Mouse (Mus musculus) urinary bladder, postnatal 25 days (tissue): ENCODE measurements around the gene Sncb.
A peak's percentile ranks its signal among the peaks of the same experiment; 100 is the strongest.

ENCODE experiments used
- DNase-seq: peaks from one replicate; pipeline ENCODE4 v3.0.0; 2022; ENCODE audit warnings: low spot score

The Sncb gene

DNA sequence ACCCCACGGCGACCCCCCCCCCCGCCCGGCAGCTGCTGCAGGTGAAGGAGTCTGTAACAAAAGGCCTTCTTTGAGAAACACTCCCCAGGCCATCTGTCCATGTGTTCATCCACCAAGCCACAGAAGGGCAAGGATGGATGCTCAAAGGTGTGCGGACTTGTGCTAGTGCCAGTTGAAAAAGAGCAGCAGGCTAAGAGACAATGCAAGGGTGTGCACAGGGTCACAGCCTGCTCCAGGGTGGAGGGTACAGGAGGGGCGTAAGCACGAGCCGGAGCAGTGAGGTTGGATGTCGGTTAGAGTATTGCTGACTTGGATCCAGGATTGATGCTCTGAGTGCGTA is 17.7 kb downstream of the Sncb start:
- no peak for DNase-seq

DNA sequence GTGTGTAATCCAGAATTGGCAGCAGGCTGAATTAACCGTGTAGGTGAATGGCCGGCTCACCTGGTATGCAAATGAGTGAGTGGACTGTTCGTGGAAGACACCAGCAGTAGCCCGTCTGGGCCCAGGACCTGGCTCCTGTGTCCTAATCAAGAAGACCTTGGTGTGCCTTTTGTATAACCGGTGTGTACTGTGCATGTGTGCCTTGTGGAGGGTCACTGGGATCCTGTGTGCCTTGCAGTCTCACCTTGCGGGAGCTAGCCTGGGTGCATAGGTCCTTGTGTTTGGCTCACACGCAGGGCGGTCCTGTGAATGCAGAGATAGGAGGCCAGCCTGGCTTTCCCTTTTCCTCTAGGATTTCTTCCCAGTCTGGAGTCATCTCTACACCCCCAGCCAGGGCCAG is 18.2 kb downstream of the Sncb start:
- DNase-seq, result no peak

DNA sequence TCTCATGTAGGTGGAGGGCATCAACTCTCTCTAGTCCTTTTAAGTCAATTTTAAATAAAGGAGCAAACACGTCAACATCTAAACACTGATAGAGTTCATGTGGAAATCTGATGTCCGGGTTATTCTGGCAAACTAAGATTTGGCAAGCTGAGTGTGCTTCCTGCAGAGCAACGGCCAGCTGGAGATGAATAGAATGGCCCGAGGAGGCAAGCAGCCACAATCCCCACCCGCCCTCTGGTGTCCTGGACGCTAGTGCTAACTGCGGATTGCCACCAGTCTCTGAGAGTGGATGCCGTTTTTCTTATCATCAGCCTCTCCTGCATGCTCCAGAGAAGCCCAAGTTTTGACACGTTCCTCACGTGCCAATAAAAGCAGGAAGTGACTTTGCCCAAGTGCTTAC is 19.5 kb downstream of the Sncb start:
- no peak for DNase-seq

DNA sequence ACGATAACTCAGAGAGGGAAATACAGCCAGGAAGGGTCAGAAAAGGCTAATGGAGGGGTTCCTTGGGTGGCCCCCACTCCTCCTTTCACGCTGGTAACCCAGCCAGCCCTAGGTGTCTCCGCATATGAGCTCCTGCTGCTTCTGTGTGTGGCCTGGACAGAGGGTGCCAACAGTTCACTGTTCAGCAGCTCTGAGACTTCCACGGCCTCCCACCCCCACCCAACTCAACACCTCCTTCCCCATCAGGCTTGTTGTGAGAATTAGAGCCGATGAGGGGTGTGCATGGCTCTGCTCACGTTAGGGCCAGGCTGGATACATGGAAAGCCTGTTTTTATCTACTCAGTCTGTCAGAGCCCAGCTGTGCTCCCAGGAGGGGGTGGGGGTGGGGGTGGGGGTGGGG is 20.3 kb downstream of the Sncb start:
- no peak for DNase-seq

DNA sequence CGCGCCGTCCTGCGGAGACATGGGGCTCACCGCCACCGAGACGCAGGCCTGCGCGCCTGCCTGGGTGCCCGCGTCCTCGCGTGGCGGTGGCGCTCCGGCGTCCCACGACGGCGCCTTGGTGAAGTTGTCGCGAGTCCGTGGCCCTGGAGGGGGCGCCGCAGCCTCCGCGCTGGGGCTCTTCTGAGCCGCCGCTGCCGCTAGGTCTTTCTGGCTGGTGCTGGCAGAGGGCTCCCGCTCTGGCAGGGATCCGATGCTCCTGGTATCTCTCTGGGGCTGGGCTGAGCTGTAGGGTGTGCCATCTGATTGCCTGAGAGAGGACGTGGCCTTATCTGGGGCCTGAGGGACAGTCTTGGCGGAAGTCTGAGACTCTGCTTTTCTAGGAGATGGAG is 28.2 kb downstream of the Sncb start:
- no peak for DNase-seq

DNA sequence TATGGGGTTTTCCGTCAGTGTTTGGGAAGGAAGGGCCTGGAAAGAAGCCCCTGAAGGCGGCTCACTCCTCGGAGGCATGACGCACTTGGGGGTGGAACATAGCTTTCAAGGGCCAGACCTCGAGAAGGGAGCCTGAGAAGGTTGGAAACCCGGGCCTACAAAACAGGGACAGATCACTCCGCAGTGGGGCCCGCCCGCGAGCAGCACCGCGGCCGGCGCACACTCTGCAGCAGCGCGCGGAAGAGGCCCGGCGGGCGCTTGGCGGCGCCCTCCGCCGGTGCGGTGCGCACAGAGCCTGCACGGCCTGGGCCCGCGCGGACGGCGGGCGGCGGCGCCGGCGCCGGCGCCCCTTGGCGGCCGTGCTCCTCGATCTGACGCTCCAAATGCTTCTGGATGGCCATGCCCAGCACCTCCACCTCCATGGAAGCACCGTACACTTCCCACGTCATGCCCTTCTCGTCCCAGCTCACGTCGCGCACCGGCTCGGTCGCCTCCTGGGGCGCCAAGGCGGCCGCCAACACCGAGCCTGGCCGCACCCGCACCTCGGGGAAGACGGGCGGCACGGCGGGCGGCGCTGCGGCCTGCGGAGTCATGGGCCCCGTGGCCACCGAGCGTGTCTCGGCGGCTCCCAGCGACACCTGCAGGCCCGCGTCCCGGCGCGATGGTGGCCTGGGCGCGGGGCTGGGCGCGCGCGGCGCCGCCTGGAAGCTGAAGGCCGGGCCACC is 28.7 kb downstream of the Sncb start:
- peak; percentile 11 for DNase-seq

DNA sequence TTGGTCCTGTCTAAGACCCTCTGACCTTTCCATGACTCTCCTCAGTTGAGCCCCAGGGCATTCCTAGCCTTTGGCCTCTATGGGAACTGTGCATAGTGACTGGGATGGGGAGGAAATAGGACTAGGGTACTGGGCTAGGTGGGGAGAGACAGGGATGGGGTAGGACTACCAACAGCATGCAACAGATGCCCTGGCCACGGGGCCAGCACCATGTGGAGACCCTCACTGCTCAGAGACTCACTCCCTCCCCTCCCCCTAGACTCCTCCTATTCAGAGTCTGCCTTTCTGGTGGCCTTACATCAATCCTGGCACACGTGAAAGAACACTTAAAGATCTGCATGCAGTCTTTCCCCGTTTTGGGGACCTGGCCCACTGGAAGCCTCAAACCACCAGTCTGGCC is 29.5 kb downstream of the Sncb start:
- DNase-seq, result no peak

DNA sequence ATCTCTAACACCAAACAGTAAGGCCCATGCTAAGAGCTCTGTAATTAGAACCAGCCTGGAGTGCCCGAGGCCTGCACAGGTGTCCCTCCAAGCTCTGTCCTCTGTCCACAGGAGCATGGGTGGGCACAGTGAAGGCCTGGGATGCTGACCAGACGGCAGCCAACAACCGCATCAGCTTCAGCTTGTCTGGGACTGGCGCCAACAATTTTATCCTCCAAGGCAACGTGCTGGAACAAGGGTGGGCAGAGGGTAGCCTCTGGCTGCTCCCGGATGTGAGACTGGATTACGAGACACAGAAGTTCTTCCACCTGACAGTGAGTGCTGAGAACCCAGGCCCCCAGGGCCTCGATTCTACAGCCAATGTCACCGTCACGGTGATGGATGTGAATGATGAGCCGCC is 40.3 kb downstream of the Sncb start:
- no peak for DNase-seq

DNA sequence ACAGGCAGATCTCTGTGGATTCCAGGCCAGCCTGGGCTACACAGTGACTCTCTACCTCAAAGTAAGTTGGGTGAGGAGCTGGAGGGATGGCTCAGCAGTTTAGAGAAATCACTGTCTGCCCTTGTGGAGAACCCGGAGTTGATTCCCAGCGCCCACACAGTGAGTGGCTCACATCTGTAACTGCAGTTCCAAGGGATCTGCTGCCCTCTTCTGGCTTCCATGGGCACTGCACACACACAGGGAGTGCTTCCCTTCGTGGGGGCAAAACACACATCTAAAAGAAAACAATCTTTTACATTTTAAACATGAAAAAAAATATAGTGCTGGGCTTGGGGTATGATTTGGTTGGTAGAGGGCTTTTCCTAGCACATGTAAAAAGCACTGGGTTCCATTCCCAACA is 43.3 kb downstream of the Sncb start:
- no peak for DNase-seq

DNA sequence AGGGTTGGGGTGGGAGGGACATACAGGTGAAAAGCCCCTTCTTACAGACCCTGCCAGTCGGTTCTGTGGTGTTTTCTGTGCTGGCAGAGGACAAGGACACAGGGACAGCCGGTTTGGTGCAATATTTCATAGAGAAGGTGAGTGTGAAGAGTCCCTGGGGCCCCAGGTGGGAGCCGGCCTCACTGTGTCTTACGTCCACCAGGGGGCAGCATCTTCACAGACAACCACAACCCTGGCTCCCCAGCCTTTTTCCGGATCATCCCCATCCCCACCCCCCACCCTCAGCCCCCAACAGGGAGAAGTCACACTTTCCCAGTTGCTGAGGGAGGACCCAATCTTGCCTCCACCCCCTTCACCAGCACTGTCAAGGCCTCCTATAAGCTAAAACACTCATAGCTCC is 49.5 kb downstream of the Sncb start:
- peak; percentile 40 for DNase-seq

DNA sequence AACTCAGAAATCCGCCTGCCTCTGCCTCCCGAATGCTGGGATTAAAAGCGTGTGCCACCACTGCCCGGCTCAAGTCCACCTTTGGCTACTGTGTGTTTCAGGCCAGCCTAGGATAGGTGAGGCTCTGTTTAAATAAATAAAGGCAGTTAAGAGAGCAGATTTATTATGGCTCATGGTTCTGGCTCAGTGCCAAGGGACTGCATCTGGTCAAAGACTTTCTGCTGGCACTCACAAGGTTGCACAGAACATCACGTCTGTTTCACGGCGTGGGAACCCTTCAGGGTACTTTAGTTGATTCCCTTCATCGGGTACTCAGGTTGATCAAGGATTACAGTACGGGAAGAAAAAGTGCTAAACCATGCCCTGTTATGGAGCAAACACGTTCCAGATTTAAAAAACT is 51.4 kb downstream of the Sncb start:
- no peak for DNase-seq

DNA sequence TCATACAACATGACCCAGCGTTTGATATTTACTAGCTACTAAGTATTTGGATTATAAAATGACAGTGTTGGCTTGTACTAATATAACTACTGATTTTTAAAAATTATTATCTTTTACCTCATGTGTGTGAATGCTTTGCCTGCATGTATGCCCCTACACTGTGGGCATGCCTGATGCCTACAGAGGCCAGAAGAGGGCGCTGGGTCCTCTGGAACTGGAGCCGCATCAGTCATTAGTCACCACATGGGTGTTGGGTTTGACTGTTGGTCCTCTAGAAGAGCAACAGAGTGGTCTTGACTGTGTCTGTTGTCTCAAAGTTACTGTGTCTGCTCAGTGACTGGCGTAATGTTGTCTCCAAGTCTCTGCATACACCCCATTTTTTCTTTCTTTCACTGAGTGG is 52.0 kb downstream of the Sncb start:
- no peak for DNase-seq

DNA sequence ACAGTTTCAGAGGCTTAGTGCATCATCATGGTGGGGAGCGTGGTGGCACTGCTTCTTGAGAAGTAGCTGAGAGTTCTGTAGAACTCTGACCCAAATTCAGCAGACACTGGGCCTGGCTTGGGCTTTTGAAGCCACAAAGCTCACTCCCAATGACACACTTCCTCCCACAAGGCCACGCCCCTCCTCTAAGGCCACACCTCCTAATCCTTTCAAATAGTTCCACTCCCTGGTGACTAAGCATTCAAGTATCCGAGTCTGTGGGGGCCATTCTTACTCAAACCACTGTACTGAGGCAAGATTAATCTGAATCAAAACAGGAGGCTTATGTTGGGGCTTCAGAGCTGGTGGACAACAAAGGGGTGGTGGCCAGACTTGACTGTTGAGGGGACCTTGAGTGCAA is 55.5 kb downstream of the Sncb start:
- no peak for DNase-seq
